Mouse (Mus musculus) lung, postnatal 14 days (tissue): ENCODE data around the gene Asic2.

ENCODE experiments used
- DNase-seq: peaks from one replicate; pipeline ENCODE4 v3.0.0; 2021

The Asic2 gene

DNA sequence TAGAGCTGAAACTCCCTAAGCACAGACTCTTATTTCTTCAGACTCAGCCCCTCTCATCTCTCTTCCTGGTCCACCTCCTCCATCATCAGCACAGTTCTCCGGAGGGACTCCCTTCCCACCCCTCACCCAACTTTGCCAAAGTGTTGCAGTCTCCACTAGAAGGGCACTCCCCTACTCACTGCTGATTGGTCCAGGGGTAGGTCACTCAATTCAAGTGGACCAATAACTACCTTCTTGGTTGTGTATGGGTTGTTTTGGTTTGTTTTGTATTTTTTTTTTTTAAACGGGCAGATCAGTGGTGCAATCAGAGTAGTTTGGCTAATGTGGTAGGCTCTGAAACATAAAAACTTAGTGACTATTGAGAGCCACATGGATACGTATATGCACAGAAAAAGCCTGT is 1002.2 kb downstream of the Asic2 start:
- no peak for DNase-seq

DNA sequence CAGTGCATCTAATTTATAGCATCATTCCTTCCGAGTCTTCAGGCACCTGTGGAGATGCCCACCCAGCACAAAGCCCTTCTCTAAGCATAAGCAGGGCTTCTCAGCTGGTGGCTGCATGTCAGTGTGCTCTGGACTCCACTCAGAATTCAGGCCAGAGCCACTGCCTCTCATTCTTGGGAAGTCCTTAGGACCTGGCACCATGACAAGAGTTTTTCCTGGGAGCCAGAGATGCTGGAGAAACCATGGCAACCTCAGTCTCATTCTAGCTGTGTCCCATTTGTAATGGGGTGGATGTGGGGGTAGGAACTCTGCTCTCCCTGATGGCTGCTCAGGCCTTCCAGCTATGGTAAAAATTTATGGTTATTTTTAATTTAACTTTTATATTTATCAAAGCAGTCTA is 1006.9 kb downstream of the Asic2 start:
- DNase-seq = no peak

DNA sequence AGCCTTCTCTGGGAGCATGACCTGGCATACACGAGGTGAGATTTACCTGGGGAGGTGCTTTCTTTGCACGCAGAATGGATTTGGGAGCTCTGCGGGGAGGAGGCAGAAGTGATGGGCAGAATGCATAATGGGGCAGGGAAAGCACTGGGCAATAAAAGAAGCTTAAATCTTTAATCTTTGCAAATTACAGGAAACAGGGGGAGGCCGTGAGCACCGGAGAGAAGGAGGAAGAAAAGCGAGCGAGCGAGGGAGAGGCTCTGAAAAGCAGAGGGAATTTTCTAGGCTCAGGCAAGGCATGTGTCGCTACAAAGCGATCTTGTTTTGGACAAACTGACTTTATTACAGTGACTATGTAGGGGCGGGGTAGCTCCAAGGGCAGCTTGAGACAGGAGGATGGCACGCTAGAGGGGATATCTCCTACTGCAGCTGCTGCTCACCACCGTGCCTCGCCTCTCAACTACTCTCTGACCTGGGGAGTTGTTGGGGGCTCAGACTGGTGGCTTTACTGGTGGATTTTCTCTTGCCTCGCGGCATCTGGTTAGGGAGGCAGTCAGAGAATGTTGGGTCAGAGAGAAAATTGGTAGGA is 1010.1 kb downstream of the Asic2 start:
- DNase-seq = no peak

DNA sequence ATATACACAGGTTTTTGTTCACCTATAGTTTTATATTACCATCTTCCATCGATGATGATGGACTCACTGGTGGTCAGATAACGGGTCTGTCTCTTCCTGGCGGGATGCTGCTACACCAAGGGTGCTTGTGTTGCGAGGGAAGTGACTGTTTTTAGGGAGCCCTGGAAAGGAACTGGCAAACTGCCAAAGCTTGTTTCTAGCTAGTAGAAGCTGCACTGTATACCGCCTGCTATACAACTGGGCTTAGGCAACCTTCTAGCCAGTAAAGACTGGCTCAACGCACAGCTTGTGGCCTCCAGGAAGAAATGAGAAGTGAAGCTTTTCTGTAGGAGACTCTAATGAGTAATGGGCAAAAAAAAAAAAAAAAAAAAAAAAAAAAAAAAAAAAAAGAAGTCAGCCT is 1012.3 kb downstream of the Asic2 start:
- DNase-seq = no peak

DNA sequence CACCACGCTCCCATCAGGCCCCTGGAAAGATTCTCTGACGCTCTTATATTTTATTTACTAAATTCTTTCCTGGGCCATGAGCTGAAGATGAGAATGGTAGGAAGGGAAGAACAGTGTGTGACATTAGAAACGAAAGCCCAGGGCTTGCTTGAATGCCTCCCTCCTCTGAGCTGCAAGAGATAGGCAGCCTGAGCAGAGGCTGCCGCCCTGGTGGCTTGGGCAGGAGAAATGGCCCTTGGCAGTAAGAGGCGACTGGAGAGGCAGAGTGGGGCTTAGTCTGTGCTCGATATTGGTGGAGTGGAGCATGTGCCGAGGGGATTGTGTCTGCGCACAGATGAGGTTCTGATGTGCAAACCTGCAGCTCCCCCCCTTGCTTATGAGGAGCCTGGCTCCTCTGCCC is 1014.1 kb downstream of the Asic2 start:
- DNase-seq = no peak

DNA sequence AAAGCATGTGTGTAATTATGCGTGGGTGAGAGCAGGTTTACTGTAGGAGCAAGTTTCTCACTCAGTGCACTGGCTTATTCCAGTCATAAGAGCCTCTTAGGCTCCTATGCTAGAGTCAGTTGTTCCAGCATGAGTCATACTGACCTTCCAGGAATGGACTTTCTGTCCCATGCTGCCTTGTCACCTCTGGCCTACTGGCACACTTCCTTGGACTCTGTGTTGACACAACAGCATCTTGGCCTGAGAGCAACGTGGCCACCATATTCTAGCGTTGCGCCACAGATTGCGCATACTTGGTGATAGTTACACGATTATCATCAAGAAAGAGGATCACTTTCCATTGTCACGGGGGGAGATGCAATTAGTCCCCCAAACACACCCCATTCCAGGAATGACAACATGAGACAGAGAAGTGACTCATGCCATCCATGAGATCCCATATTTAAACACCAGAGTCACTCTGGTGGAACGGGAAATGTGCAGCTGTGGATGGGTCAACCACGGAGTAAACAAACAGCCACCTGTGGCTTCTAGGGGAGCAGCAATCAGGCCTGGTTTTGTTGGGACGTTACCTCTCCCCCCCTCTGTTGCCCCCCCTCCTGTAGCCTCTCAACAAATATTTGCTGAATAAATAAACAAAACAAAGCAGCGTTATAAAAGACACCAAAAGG is 1019.1 kb downstream of the Asic2 start:
- DNase-seq = peak; percentile 25

DNA sequence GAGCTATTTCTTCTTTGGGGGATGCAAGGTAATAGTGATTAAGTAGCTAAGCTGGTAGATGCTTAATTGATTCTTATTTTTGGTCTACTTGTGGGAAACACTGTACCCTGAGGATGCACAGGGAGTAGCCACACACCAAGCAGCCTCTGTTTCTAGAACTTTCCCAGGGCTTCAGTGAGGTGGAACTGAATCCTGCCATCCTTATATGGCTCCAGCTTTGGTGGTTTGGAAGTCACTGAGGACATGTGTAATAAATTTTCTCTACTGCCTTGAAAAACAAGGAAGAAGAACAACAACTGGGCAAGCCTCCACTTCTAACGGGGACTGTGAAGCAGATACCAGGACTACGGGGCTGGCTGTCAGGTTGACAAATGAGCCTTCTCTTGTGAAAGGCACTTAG is 1020.2 kb downstream of the Asic2 start:
- DNase-seq = peak; percentile 5

DNA sequence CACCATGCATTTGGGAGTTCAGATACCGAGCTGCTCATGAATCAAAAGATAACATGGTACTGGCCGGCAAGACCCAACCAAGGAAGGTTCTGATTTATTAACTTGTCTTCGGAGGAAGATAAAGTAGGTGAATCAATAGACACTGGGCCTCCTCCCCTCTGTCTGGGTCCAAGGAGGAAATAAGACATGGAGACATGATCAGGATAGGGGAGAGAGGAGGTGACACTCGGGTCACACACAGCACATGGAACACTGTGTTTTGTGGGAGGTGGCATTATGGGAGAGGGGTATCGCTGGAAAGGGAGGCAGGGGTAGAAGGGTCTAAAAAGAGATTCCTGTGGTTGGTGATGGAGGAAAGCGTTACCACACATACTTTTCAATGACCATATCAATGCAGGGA is 1022.1 kb downstream of the Asic2 start:
- DNase-seq = no peak

DNA sequence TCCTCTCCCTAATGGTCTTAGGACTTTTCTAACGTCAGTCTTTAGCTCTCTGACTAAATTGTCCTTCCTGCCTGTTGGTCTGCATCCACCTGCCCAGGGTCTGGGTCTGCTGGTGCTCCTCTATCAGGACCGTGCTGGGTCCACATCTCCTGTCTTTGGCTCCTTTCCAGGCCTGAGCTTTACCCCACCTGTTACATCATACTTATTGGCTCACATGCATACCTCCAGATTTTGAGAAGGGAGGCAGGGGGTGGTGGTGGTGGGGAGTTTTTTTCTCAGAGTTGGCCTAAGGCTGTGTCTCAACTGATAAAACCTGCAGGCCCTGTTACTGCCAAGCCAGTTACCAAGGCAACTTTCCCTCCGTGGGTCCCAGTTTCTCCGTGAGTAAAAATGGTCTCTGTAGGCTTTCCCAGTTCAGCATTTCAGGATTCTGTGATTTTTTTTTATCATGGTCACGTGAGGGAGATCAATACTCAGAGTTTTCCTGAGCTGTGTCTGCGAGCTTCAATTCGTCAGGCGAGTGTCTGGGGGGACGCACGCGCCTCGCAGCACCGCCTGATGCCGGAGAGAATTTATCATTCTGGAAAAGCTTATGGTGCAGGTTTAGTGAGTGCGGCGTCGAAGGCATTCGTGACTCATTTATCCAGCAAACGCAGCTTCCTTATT is 1044.8 kb downstream of the Asic2 start:
- DNase-seq = no peak

DNA sequence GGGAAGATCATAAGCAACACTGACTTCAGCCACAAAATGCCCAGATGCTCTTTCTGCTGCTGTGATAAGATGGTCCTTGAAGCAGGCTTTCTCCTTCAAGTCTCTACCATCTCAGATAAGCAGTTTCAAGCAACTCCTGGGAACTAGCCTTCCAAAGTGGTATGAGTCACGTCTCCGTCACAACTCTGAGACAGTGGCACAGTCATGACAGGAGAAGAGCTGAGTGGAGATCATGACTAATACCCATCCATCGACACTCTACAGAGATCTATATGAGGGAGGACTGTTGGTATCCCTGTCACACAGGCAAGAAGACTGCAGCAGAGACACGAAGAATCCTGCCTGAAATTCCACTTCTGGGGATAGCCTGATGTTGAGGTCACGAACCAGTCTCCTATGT is 1049.9 kb downstream of the Asic2 start:
- no peak for DNase-seq

DNA sequence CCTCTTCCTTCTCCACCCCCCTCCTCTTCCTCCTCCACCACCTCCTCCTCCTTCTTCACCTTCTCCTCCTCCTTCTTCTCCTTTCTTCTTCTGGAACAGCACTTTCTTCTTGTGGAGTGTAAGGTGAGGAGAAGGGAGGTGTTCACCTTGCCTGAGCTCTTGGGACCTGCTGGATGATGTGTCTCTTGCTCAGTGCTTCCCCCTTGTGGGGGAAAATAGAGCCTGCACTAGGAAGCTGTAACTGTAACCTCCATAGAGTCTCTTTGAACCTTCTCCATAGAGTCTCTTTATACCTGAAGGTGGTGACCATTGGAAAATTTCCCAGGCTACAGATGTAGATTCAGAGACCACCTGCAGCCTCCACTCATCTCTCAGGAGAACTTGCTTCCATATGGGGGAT is 1050.6 kb downstream of the Asic2 start:
- no peak for DNase-seq

DNA sequence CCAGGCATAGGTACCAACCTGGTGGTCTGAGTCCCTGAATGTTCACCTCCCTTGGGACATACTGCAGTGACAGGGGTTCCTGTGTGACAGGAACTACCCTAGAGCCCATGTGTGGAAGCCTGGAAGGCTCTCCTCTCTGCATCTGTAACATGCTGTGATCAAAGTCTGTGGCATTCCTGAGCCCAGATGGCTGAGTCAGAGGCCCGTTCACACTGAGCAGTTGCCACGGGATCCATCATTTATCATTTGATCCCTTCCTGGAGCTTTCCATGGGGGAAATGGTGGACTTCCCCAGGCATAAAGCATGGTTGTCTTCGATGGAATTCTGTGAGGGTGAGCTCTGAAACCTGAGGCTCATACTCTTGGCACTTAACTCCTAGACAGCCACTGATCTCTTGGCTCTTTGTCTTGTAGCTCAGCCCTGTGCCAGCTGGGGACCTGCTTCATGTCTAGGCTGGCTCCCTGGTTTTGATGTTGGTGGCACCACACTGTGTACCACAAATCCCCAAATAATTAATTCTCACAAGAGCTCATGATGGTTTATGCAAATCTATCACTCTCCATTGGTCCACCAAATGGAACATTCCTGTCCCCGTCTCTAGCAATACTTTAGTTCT is 1054.7 kb downstream of the Asic2 start:
- no peak for DNase-seq

DNA sequence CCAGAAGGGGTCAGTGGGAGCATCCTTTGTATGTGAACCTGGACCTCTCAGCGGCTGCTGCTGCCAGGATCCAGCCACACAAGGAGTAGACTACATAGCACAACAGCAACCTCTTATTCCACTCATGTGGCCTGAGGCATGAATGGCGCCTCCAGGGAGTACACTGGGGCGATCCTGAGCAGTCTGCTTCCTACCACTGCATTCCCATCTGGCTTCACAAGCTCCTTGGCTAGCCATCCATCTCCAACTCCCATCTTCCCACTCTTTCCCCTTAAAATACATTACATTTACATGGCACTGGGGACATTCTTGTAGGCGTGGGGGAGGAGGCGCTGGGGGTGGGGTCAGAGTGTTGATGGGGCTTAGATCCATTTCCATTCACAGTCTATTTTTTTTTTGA is 1055.5 kb downstream of the Asic2 start:
- DNase-seq = no peak

DNA sequence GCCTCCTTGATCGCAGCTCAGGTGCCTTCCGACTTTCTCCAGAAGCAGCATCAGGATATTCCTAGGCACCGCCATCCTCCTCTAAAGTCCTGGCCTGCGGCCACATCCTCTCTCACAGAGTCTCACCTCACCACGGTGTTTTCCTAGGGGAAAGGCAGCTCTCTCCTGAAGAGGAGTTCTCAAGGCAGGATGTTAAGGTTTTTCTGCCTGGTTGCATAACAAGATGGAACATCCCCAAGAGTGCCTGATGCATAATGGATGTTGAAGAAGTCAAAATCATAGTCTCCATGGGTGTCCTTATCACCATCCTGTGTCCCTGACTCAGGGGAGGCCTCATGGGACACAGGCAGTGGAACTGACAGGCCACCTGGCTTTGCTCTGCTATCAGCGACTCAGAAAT is 1060.4 kb downstream of the Asic2 start:
- no peak for DNase-seq

DNA sequence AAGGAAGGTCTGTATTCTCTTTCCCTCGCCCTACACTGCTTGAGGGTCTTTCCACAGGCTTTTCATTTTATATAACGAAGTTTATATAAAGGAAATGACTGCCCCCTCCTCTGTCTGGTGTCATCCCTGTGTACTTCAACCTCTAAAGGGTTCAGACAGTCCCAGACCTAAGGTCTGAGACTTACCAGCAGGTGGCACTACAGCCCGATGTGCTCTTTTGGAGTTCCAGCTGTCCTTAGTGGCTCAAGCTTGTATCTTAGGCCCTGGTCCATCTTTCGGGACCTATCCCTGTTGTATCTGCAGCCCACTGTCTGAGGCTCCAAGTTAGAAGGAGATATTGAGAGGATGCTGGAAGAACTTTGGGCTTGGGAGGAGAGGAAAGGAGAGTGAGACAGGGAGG is 1061.8 kb downstream of the Asic2 start:
- peak; percentile 76 for DNase-seq

DNA sequence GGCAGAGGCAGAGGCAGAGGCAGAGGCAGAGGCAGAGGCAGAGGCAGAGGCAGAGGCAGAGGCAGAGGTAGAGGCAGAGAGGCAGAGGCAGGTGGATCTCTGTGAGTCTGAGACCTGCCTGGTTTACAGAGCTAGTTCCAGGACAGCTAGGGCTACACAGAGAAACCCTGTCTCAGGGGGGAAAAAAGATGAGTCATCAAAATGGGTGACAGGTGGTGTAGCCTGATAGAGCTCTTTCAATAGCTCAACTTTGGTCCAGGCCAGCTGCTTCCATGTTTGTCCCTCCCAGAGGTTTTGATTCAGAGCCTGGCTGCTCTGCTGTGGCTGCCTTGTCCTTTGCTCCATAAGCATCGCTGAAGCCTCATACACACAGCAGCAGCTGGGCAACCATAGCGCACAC is 1063.7 kb downstream of the Asic2 start:
- DNase-seq = no peak

DNA sequence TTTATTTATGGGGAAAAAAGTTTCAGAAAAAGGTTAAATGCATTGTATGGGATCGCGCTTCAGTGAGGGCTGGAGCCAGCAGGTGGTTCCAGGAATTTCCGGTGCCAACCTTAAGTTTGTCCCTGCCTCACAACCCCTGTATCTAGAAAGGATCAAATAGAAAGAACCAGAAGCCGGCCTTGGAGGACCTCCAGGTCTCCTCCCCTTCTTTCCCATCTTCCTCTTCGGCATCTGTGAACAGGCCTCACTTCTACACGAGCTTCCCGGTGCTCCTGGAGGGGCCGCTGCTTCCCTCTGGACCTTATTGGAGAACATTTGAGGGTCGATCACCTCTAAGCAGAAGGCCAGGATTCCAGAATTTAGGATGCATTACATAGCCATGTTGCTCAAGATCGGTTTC is 1064.8 kb downstream of the Asic2 start:
- DNase-seq = no peak

DNA sequence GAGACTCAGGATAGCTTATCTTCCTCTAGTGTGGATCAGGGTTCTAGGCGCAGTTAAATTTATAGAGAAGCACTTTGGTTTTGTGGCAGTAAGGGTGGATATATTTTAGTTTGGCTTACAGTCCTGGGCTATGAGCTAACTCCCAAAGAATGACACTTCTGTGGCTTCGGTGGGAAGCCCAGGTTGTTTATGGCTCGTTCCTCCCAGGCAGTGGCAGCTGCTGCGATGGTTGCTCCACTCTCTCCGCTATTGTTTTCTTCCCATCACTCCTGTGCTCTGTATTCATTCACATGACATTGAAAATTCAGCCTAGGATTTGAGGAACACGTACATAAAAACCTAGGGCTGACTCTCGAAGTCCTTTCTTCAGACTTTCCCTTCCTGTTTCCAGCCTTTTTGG is 1065.6 kb downstream of the Asic2 start:
- DNase-seq = no peak

DNA sequence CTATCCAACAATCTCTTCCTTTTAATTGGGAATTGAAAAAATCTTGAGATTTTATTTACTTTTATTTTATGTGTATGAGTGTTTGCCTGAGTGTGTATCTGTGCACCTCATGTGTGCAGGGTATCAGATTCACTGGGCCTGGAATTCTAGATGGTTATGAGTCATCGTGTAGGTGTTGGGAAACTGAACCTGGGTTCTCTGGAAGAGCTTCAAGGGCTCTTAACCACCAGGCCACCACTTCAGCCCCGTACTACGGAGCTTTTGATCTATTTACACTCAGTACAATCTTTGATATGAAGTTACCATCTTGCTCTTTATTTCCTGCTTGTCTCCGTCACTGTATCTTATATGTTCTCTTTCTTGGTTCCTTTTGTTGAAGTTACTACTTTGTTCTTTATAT is 1067.7 kb downstream of the Asic2 start:
- peak; percentile 22 for DNase-seq

DNA sequence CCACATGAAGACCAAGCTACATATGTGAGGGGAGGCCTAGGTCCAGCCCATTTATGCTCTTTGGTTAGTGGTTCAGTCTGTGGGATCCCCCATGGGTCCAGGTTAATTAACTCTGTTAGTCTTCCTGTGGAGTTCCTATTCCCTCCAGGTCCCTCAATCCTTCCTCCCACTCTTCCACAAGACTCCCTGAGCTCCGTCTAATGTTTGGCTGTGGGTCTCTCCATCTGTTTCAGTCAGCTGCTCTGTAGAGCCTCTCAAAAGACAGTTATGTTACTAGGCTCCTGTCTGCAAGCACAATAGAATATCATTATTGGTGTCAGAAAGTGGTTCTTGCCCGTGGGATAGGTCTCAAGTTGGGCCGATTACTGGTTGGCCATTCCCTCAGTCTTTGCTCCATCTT is 1072.4 kb downstream of the Asic2 start:
- DNase-seq = no peak

DNA sequence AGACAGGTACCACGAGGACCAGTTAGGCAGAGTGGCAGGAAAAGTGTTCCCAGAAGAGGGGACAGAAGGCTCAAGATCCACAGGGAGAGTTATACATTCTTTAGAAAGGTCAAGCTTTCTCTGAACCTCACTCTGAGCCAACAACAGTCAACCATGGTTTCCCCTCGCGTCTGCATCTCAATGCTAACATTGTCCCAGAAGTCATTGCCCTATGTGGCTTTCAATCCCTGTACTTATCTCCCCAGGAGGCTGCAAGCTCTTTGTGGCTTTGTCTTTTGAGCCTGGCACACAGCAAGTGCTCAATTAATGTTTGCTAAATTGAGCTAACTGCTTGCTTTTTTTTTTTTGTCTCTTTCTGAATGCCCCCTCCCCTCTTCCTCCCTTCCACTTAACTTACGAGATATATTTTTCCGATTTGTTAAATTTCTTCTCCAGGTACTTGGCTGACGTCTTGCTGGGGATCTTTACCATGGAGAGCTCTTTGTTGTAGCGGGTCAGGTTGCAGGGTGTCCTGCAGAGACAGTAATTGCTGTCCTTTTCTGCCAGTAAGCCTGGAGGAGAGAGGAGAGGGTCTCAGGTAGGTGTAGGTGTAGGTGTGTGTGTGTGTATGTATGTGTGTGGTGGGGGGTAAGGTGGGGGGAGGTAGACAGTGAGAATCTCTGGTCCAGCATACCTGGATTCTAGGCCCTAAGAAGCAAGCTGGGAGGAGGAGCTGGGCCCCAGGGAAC is 1078.8 kb downstream of the Asic2 start:
- no peak for DNase-seq

DNA sequence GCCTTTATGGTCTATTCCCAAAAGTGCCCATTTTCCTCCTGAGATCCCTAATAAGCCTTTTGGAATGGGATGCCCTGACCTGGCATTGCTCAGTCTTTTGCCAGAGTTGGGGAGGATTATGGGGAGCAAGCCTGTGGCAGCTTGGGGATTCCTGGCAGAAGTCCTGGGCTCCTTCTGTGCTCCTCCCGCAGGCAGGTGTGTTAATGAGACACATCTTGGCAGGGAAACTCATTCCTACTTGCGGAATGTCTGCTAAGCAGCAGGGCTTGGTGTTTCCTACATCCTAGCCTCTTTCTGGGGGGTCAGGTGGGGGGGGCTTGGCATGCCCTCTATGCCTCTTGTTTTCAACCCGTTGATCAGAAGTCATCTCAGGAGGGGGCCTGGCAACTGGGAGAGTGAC is 1081.2 kb downstream of the Asic2 start:
- DNase-seq = no peak

DNA sequence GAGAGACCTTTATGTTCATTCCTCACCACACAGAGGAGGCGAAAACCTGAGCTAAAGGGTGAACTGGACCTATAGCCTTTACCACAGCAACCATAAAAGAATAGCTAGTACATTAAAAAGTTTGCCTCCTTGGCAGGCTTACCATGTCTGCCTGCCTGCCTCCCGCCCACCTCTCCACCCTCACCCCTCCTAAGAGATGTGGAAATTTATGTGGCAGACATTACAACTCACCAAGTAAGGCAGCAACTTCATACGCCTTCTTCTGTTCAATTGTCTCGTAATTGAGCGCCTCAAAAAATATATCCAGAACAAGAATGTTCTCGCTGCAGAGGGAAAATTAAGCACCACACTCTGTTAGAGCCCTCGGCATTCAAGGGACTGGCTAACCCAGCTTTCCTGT is 1081.9 kb downstream of the Asic2 start:
- DNase-seq = no peak
